Mouse (Mus musculus): ENCODE data around the gene Mrln.
"Not testable (repeated sequence)": the region's sequence is repeated elsewhere in the genome, so short reads cannot be mapped to it uniquely, and the experiment has no call there.

Gene Mrln

DNA sequence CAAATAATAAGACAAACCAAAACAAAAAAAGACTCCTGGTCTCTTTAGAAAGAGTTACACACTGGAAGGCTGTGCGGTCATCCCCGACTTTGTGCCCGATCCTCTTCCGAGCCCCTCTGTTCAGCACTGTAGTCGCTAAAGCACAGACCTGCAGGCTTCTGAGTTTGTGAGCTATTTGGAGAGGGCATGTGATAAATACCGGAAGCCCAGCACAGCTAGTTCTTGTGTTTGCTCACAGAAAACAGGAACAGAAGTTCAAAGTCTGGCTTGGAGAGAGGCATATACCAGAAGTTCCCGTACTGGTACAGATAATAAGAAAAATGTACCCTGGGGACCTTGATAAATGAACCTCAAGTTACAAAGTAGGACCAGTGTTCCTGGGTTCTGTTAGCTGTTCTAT, 9.2 kb upstream of the Mrln start:
- no peak for DNase-seq (ENCODE audit: low spot score in 2 of 2)

GRCm38 (mm10) chr10:70195786-70196185, 8.7 kb upstream of the Mrln start:
- DNase-seq (ENCODE audit: low spot score in 2 of 2): no peak

- DNase-seq (ENCODE audit: low spot score in 2 of 2): no peak
Measured at GRCm38 (mm10) chr10:70196666-70197065, 7.8 kb upstream of the Mrln start.

- no peak for DNase-seq (ENCODE audit: low spot score in 2 of 2)
Measured at GRCm38 (mm10) chr10:70197601-70198000, 6.9 kb upstream of the Mrln start.

GRCm38 (mm10) chr10:70198012-70198411, 6.5 kb upstream of the Mrln start:
- no peak for DNase-seq (ENCODE audit: low spot score in 2 of 2)

DNA sequence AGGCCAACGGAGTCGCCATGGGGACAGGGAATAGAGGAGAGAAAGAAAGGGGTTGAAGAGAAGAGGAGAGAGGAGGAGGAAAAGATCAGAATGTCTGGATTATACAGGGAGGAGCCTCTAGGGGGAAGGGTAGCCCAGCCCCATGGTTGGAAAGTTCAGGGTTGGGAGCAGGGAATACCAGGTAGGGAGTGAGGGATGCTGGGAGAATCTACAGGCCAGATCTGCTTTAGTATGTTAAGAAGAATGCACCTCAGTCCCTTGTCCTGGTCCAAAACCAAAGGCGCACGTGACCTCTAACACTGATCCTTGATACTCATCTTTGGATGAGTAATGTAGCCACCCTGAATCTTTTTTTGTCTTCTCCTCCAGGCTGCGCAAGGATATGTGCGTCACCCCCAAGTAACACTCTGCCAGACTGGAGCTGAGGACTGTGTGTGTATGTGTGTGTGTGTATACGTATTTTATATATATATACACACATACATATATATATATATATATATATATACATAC, 5.5 kb upstream of the Mrln start:
- no peak for DNase-seq (ENCODE audit: low spot score in 2 of 2)

DNA sequence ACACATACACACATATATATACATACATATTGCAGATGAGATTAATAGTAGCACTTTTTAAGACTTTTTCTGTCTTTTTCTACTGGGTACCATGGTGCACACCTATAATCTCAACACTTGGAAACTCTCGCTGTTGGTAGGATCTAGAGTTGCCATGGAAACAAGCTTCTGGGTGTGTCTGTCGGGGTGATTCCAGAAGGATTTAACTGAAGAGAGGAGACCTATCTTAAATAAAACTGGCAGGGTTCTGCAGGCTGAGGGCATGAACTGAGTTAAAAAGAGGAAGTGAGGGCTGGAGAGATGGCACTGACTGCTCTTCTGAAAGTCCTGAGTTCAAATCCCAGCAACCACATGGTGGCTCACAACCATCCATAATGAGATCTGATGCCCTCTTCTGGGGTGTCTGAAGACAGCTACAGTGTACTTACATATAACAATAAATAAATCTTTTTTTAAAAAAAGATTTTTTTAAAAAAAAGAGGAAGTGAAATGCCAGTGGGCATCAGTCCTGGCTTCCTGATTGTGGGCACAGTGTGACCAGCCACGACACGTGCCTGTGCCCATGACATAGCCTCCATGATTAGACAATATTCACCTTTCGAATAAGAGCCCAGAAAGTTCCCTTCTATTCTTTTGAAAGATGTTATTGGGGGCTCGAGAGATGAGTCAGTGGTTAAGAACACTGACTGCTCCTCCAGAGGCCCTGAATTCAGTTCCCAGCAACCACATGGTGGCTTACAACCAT, 4.8 kb upstream of the Mrln start:
- no peak for DNase-seq (ENCODE audit: low spot score in 2 of 2)

- DNase-seq (ENCODE audit: low spot score in 2 of 2): no peak
Measured at GRCm38 (mm10) chr10:70200889-70201500, 3.5 kb upstream of the Mrln start.

DNA sequence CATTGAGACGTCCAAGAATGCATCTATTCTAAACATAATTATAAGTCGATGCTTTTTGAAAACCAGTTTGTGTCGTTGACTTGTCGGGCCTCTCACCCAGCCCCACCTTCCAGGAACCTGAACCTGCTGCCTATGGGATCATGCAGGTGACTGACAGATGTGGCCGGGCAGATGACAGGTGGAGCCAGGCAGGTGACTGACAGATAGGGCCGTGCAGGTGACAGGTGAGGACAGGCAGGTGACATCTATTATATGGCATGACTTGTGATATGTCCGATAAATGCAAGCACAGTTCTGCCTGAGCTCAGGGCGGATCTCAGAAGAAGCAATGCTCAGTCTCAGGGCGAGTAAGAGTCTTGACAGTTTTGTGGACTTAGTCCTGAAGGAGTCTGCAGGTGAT, 6.8 kb downstream of the Mrln start:
- DNase-seq (ENCODE audit: low spot score in 2 of 2): no peak

GRCm38 (mm10) chr10:70220971-70221370, 16.5 kb downstream of the Mrln start:
- no peak for DNase-seq (ENCODE audit: low spot score in 2 of 2)

DNA sequence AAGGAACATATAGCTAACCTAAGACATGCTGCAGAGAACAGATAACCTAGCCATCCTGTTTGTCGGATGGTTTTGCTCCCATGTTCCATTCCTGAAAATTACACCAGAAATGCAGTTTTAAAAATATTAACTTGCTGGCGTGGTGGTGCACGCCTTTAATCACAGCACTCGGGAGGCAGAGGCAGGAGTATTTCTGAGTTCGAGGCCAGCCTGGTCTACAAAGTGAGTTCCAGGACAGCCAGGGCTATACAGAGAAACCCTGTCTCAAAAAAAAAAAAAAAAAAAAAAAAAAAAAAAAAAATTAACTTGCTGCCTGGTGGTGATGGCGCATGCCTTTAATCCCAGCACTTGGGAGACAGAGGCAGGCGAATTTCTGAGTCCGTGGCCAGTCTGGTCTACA, 17.8 kb downstream of the Mrln start:
- not testable (repeated sequence) for DNase-seq (ENCODE audit: low spot score in 2 of 2)

GRCm38 (mm10) chr10:70224571-70224970, 20.1 kb downstream of the Mrln start:
- no peak for DNase-seq (ENCODE audit: low spot score in 2 of 2)

DNA sequence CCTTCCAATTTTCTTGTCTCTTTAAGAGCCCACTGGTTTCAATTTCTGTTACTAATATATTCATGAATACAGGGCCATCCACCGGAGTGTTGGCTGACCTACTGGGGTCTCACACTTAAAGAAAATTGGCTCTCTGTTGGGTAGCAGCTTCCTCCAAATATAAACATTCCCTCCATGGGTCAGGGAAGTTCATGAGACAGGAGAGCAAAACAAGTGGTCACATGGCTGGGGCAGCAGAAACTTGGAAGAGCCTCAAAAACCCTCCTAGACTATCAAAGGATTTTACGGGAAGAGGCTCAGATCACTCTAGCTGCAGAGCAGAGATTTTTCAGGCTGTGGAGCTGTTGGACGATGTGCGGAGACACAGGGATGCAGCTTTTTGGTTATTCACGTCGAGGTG, 21.3 kb downstream of the Mrln start:
- DNase-seq (ENCODE audit: low spot score in 2 of 2): no peak

DNA sequence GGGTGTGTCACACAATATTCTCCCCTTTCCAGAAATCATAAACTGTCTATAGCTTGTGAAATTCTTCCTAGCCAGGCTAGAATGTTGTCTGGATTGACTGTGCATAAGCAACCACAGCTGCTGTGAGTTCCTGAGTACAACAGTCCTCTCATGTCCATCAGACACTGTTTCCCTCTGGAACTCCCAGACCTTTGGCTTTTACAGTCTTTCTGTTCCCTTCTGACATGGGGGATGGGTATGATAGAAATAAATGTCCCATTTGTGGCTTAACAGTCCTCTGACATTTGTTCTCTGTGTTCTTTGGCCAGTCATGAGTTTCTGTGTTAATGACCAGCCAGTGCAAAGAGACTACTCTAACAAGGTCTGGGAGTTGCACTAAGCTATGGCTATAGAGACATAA, 22.1 kb downstream of the Mrln start:
- no peak for DNase-seq (ENCODE audit: low spot score in 2 of 2)

- no peak for DNase-seq (ENCODE audit: low spot score in 2 of 2)
Measured at GRCm38 (mm10) chr10:70230352-70230751, 25.9 kb downstream of the Mrln start.

GRCm38 (mm10) chr10:70237936-70238335, 33.5 kb downstream of the Mrln start:
- no peak for DNase-seq (ENCODE audit: low spot score in 2 of 2)

GRCm38 (mm10) chr10:70242751-70243444, 38.4 kb downstream of the Mrln start:
- no peak for DNase-seq (ENCODE audit: low spot score in 2 of 2)

- DNase-seq (ENCODE audit: low spot score in 2 of 2): no peak
Measured at GRCm38 (mm10) chr10:70244921-70245558, 40.6 kb downstream of the Mrln start, which contains the start of gene Slc16a9. Gene Slc16a9, plus strand, starts transcription at chr10:70245100.

DNA sequence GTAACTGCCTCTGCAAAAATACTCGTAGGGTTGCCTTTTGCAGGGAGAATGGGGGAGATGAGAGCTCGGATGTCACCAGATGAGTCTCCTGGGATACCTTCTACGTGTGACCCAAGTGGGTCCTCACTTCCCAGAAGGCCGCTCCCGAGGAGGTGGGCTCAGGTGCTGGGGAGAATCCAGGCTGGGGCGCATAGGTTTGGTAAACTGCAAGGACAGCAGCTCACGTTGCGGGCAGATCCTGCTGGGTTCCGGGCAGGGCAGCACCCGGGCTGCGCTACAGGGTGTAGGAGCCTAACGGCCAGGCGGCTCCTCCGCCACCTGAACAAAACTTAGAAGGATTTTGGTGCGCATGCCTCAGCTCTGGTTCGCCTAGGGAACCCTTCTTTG, 41.1 kb downstream of the Mrln start:
- no peak for DNase-seq (ENCODE audit: low spot score in 2 of 2)

GRCm38 (mm10) chr10:70246076-70246475, 41.6 kb downstream of the Mrln start:
- DNase-seq (ENCODE audit: low spot score in 2 of 2): no peak

GRCm38 (mm10) chr10:70250354-70250753, 45.9 kb downstream of the Mrln start:
- no peak for DNase-seq (ENCODE audit: low spot score in 2 of 2)

DNA sequence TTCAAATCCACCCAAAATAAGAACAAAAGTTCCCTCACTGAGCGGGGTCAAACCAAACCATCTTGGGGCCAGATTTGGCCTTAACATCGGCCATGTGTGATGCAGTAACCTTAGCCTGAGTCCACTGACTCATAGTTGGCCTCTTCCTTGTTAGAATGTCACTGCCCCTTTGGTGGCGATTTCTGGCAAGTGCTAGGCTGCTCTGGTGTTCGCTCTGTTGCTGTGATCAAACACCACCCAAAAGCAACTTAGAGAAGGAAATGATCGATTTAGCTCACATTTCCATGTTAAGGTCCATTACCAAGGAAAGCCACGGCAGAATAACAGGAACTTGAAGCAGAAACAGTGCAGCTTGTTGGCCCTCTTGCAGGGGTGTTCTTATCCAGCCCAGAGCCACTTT, 46.3 kb downstream of the Mrln start:
- no peak for DNase-seq (ENCODE audit: low spot score in 2 of 2)

All from spleen, postnatal 14 days (tissue).